Mouse (Mus musculus) intestine, postnatal 0 days (tissue): ENCODE results near the gene Gm9970. TPM values are rescaled to one million over a fixed set of nuclear protein-coding genes. Genes with fewer than 3 reads are reported as not detected.
"Not testable (repeated sequence)": the region's sequence is repeated elsewhere in the genome, so short reads cannot be mapped to it uniquely, and the experiment has no call there.

Experiments
- ATAC-seq: fragments of 200-750 bp; cut with Nextera tagmentation; 2 replicates; pipeline ENCODE4 v1.8.0; 2017; ENCODE audit warnings: mild to moderate bottlenecking, moderate TSS enrichment, moderate library complexity
- H3K27ac ChIP-seq: fragments of 300-500 bp; sonication (generic); 2 replicates; pipeline ENCODE4 v1.5.1; 2014; ENCODE audit warnings: mild to moderate bottlenecking, low read depth, low read length, moderate library complexity
- H3K27me3 ChIP-seq: fragments of 300-500 bp; sonication (generic); replicated peaks from 2 replicates; pipeline ENCODE4 v1.6.1; 2014; ENCODE audit warnings: low read length, mixed read lengths; ENCODE audit not compliant: control insufficient read depth, insufficient read depth
- H3K36me3 ChIP-seq: fragments of 300-500 bp; sonication (generic); 2 replicates; pipeline ENCODE4 v1.6.1; 2014; ENCODE audit warnings: mild to moderate bottlenecking, moderate library complexity; ENCODE audit not compliant: control insufficient read depth, insufficient read depth
- H3K4me1 ChIP-seq: fragments of 300-500 bp; sonication (generic); replicated peaks from 2 replicates; pipeline ENCODE4 v1.6.1; 2014; ENCODE audit warnings: antibody characterized with exemption, low read length, mixed read lengths; ENCODE audit not compliant: control insufficient read depth, insufficient read depth
- H3K4me2 ChIP-seq: fragments of 300-500 bp; sonication (generic); replicated peaks from 2 replicates; pipeline ENCODE4 v1.6.1; 2014; ENCODE audit warnings: low read depth, mild to moderate bottlenecking, moderate library complexity
- H3K4me3 ChIP-seq: fragments of 300-500 bp; sonication (generic); 2 replicates; pipeline ENCODE4 v1.5.1; 2014; ENCODE audit warnings: low read depth, low read length
- H3K9ac ChIP-seq: fragments of 300-500 bp; sonication (generic); 2 replicates; pipeline ENCODE4 v1.6.1; 2014; ENCODE audit warnings: mild to moderate bottlenecking, low read depth, low read length
- H3K9me3 ChIP-seq: fragments of 300-500 bp; sonication (generic); 2 replicates; pipeline ENCODE4 v1.6.1; 2016; ENCODE audit warnings: mixed run types; ENCODE audit not compliant: control insufficient read depth
- CTCF ChIP-seq: sonication (generic); IDR thresholded peaks from 2 replicates; pipeline ENCODE4 v1.5.1; 2016; ENCODE audit warnings: low read depth, mild to moderate bottlenecking, control low read depth, antibody characterized with exemption, moderate library complexity
- WGBS: fragments of 180-500 bp; shearing (Covaris S2); extraction: QIAGEN DNeasy Blood & Tissue Kit; methylation state at CpG from one replicate; pipeline ENCODE4 v1.1.7; 2014; 5-methylcytosine and 5-hydroxymethylcytosine counted together
- polyA plus RNA-seq: library from polyadenylated mRNA; unstranded; fragments of >200 nt; fragmentation: Nextera tagmentation; extraction: Ambion mirVana; gene quantifications from 2 replicates; pipeline ENCODE4 v1.2.1, GENCODE M21; 2015

The Gm9970 gene
- polyA plus RNA-seq, 1 experiment from 2014 or later, result 0.70 TPM

GRCm38 (mm10) chr5:31219474-31219873 is 21.6 kb downstream of the Gm9970 start:
- no peaks in the 10 kb centered on the region for H3K36me3 ChIP-seq
- TF ChIP-seq CTCF, result no peak
- peak overlapping the region; percentile 74 for H3K9ac ChIP-seq
- H3K4me1 ChIP-seq, result no peaks in the 10 kb centered on the region
- H3K27ac ChIP-seq, result peak overlapping the region; percentile 92
- H3K27me3 ChIP-seq, result no peaks in the 10 kb centered on the region
- peak overlapping the region; percentile 87 for H3K4me2 ChIP-seq
- ATAC-seq, result no peak
- H3K9me3 ChIP-seq, result no peaks in the 10 kb centered on the region
- H3K4me3 ChIP-seq, result peak overlapping the region; percentile 84
- under 1% methylated on average over 11 of the region's 11 CpGs for WGBS

GRCm38 (mm10) chr5:31219070-31219469 is 22.0 kb downstream of the Gm9970 start:
- H3K4me2 ChIP-seq, result peak overlapping the region; percentile 87
- H3K4me3 ChIP-seq, result peak overlapping the region; percentile 84
- H3K9ac ChIP-seq, result no peak overlapping the region

GRCm38 (mm10) chr5:31218294-31218693 is 22.7 kb downstream of the Gm9970 start:
- WGBS, result 47% methylated on average over 7 of the region's 7 CpGs

More at GRCm38 (mm10) chr5:31219070-31219469, 22.0 kb downstream of the Gm9970 start:
- WGBS, result 3% methylated on average over 2 of the region's 2 CpGs
- no peaks in the 10 kb centered on the region for H3K9me3 ChIP-seq
- no peak for ATAC-seq
- no peaks in the 10 kb centered on the region for H3K27me3 ChIP-seq
- no peak overlapping the region for H3K27ac ChIP-seq
- no peaks in the 10 kb centered on the region for H3K36me3 ChIP-seq
- no peaks in the 10 kb centered on the region for H3K4me1 ChIP-seq
- peak; percentile 57 for TF ChIP-seq CTCF

GRCm38 (mm10) chr5:31216554-31216953 is 24.5 kb downstream of the Gm9970 start:
- H3K9ac ChIP-seq, ATAC-seq, H3K4me2 ChIP-seq, H3K4me3 ChIP-seq, H3K9me3 ChIP-seq, H3K27ac ChIP-seq, H3K36me3 ChIP-seq, H3K4me1 ChIP-seq, H3K27me3 ChIP-seq: not testable (repeated sequence)
- 82% methylated on average over 6 of the region's 6 CpGs for WGBS

More at GRCm38 (mm10) chr5:31218294-31218693, 22.7 kb downstream of the Gm9970 start:
- Histone ChIP-seq H3K4me3 (no peak overlapping the region), H3K9ac (no peak overlapping the region), H3K27ac (no peak overlapping the region), H3K36me3 (no peaks in the 10 kb centered on the region), H3K4me1 (no peaks in the 10 kb centered on the region), H3K4me2 (peak overlapping the region; percentile 3; the same call in 1 of the 2 replicates), H3K27me3 (no peaks in the 10 kb centered on the region), H3K9me3 (no peaks in the 10 kb centered on the region)
- TF ChIP-seq CTCF, result peak; percentile 29; the same call in 1 of the 2 replicates
- no peak for ATAC-seq

- Histone ChIP-seq H3K36me3 (peaks cover 49% of the 10 kb centered on the region), H3K9ac (no peak overlapping the region), H3K4me1 (no peaks in the 10 kb centered on the region), H3K4me2 (no peak overlapping the region), H3K27me3 (no peaks in the 10 kb centered on the region), H3K27ac (no peak overlapping the region), H3K4me3 (no peak overlapping the region), H3K9me3 (no peaks in the 10 kb centered on the region; the same call in 1 of the 2 replicates)
- ATAC-seq, result no peak
- no peak for TF ChIP-seq CTCF
- WGBS, result 89% methylated on average over 6 of the region's 6 CpGs
Observed at GRCm38 (mm10) chr5:31204421-31204820, 36.6 kb downstream of the Gm9970 start.

GRCm38 (mm10) chr5:31203866-31204265 is 37.2 kb downstream of the Gm9970 start:
- Histone ChIP-seq H3K27me3 (no peaks in the 10 kb centered on the region), H3K9me3 (no peaks in the 10 kb centered on the region; the same call in 1 of the 2 replicates), H3K4me1 (no peaks in the 10 kb centered on the region), H3K9ac (no peak overlapping the region), H3K27ac (no peak overlapping the region), H3K36me3 (peaks cover 55% of the 10 kb centered on the region), H3K4me2 (no peak overlapping the region), H3K4me3 (no peak overlapping the region)
- TF ChIP-seq CTCF, result no peak
- WGBS, result 94% methylated on average over 2 of the region's 2 CpGs
- no peak for ATAC-seq

- H3K4me3 ChIP-seq, result peak overlapping the region; percentile 77
- no peak for TF ChIP-seq CTCF
- no peaks in the 10 kb centered on the region for H3K27me3 ChIP-seq
- H3K27ac ChIP-seq, result peak overlapping the region; percentile 82
- ATAC-seq, result no peak
- H3K36me3 ChIP-seq, result peaks cover 62% of the 10 kb centered on the region
- no peaks in the 10 kb centered on the region; the same call in 1 of the 2 replicates for H3K9me3 ChIP-seq
- H3K4me1 ChIP-seq, result no peaks in the 10 kb centered on the region
- 0 out of 2 replicates have a peak overlapping the region, but pooled peaks have one; percentile 4 for H3K9ac ChIP-seq
- peak overlapping the region; percentile 74 for H3K4me2 ChIP-seq
- WGBS, result 91% methylated on average over 7 of the region's 7 CpGs
Observed at GRCm38 (mm10) chr5:31202933-31203332, 38.1 kb downstream of the Gm9970 start.
